Mouse (Mus musculus): ENCODE results near the gene Sult2a6. TPM values are rescaled to one million over a fixed set of nuclear protein-coding genes. Genes with fewer than 3 reads are reported as not detected.

The Sult2a6 gene
- not detected for total RNA-seq (2022)

DNA sequence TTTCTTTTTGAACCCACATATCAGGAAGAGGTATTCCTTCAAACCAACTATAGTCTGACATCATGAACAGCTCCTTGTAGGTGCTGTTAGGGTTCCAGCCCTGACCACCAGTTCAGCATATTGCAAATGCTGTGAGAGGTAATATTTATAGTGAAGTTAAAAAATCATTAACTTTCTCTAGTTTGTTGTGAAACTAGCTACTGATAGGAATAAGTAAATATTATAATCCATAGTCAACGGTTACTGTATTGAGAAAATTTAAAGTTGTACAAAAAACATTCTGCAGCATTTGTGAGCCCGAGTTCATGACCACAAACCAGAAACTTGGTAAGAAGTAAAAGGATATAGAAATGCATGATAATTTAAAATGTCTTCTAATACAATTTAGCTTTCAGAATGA is at the start of gene Sult2a6:
Gene Sult2a6 (minus strand): TSS at position 101 of the 400 bp plus-strand sequence.
- no peak for DNase-seq (ENCODE audit: low spot score in 2 of 2)

DNA sequence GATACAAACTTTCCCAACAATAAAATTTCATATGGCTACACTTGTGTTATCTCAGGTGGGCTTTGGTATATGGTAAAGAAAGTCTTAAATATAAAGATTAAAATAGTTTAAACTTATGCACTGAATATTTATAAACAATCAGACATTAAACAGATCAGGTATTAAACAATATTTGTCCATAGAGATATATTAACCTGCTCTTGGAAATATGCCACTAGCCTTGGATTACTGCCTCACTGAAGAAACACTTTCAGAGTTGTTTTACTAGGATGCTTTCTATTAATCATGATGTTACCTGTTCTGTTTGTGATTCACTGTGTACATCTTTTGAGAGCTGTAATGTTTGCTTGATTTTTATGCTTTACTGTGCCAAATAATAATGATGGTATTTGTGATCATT is 39.4 kb downstream of the Sult2a6 start:
- DNase-seq (ENCODE audit: low spot score in 2 of 2), result no peak

DNA sequence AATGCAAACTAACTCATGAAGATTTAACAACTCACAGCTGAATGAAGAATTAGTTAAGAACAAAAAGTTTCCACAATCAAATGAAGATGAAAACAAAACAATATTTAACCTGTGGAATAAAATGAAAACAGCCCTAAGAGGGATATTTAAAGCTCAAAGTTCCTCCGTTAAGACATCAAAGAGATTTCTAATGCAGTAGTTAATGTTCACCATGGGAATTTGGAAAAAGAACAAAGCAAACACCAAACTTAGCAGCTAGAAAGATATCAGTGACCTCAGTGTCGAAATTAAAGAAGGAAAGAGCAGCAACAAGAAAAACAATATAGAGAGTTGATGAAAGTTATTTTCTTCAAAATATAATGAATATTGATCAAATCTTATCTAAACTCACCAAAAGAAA is 51.3 kb downstream of the Sult2a6 start:
- DNase-seq (ENCODE audit: low spot score in 2 of 2), result no peak

DNA sequence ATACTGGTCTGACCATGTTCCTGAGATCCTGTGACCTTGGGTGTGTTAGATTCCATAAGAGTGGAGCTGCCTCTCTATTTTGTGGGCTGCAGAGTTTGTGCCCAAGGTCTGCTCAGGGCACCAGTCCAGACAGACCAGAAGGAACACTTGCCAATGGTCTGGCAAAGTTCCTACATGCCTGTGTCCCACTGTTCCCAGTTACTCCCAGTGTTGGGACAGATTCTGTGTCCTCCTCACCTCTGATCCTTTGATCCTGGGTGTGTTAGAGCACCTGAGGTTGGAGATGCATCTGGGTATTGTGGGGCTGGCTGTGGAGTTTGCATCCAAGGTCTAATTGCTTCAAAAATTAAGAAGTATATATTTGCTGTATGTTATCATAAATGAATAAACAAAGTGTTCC is 52.2 kb downstream of the Sult2a6 start:
- no peak for DNase-seq (ENCODE audit: low spot score in 2 of 2)

Other genes with a start within 250 kb of the Sult2a6 start
- not detected for gene Sult2a3, start 131.8 kb downstream of the Sult2a6 start, total RNA-seq (2022)
- gene Obox8, start 78.7 kb upstream of the Sult2a6 start, total RNA-seq (2022), result not detected
- under 1 TPM in 1 of 4 experiments, not detected in 3; 0.19 TPM for gene Sult2a8, start 191.9 kb upstream of the Sult2a6 start, total RNA-seq (2022)
- gene Sult2a7, start 239.4 kb upstream of the Sult2a6 start, total RNA-seq (2022), result not detected